Mouse (Mus musculus): ENCODE data around the gene Ptger2.
"Not testable (repeated sequence)": the region's sequence is repeated elsewhere in the genome, so short reads cannot be mapped to it uniquely, and the experiment has no call there.

The Ptger2 gene

DNA sequence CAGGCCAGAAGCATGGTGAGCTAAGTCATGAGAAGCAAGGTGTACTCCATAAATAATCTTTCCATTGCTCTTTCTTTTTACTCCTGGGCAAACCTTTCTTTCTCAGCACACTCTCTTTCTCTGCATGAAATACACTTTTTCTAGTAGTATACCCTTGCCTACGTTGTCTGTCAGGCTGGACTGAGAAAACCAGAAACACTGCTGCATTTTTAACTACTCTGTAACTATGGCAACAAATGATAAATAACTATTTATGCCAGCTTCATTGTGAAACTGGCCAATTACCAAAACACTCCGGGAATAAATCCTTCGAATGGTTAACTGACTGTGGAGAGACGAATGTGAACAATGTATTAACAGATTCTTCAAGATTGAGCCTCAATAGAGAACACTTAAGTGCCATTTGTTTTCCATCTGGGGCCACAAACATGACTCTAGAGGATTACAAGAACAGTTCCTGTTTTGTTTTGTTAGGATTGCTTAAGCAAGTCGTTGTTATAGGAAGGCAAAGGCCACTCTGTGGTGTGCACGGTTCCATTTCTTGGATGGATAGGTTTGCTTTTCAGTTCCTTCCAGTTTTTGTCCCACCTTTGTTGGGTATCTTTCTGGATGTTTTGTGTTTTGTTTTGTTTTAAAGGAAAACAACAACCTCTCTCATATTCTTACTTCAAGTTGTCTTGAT is at the start of gene Ptger2:
Ptger2 (plus strand) TSS at position 522 of the 682 bp plus-strand sequence.
- DNase-seq (ENCODE audit: low spot score): not testable (repeated sequence)

DNA sequence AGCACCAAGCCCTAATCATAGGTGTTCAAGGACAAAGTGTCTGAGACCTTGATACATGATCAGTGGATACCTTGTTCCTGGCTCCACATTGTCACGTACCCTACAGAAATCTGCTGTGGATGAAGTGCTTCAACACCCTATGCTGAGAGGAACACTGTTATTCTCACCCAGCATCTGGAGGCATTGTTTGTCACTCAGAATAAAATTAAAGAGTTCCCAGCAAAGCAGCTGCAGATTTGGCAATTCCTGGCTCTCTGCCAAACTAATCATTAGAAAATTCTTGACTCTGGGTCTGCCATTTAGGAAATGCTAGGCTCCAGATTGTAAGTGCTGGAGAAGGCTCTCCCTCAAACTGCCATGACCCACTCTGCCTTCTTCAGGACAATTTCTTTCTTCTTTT is 27.2 kb upstream of the Ptger2 start:
- DNase-seq (ENCODE audit: low spot score): no peak

DNA sequence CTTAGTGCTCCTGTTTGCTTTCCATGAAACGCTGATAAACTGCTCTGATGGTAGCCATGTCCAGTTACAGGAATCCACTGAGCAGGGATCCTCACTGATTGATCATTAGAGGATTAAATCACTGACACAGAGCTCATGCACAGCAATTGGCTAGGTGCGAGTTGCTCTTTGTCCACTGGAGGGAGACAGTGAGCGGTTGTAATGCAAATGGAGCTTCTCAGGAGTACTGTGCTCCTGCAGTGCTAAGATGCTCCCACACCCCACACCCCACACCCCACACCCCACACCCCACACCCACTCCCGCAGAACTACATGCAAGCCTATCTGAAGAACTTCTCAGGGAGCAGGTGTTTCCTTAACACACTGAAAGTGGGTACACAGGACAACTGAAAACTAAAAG is 10.7 kb upstream of the Ptger2 start:
- peak; percentile 74 for DNase-seq (ENCODE audit: low spot score)

DNA sequence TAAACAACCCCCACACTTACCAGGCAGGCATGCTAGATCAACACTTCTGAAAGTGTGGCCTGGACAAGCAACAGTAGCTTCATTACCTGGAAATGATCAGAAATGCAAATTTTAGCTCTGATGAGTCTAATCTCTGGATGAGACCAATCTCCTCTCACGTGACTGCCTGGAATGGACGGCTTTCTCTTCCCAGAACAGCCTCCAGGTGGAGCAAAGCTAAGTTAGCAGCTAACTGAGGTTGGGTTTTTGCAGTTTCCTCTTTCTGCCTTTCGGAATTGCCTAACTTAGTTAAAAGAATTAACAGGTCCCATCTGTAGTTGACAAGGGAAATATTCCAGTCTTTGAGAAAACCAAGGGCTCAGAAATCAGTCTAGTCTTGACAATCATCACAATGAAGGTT is 8.1 kb upstream of the Ptger2 start:
- peak; percentile 50 for DNase-seq (ENCODE audit: low spot score)

DNA sequence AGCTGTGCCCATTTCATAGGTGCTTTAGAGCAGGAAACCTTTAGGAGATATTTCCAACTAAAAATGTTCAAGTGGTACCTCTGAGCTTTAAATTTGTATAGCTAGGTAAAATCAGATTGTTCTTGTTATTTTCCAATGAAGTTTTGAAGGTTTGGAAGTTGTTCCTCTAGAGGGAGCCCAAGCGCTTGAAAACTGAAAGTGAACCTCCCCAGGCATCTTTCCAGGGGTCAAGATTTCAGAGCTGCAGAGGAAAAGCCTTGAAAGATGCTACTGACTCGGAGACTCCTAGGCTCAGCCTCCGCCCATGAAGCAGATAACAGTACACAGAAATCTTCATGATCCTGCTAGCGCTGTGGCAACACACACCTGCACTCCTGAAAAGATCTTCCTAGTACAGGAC is 6.5 kb upstream of the Ptger2 start:
- DNase-seq (ENCODE audit: low spot score): peak; percentile 67

DNA sequence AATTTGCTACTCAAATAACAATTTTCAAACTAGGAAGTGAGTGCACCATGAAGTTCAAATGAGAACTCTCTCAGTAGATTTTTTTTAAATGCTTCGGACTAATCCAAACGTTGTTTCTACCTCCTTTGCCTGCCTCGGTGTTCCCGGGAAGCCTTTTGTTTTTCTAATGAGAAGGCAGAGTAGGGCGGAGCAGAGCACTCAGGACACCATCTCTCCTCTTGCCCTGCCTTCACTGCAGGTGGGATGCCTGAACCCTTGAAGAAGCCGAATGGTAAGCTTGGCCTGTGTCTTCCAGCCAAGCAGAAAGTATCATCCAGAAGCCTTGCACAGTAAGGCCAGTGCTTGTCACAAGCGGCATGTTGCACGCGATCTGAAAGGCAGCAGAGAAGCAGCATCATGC is 3.9 kb upstream of the Ptger2 start:
- DNase-seq (ENCODE audit: low spot score): no peak

DNA sequence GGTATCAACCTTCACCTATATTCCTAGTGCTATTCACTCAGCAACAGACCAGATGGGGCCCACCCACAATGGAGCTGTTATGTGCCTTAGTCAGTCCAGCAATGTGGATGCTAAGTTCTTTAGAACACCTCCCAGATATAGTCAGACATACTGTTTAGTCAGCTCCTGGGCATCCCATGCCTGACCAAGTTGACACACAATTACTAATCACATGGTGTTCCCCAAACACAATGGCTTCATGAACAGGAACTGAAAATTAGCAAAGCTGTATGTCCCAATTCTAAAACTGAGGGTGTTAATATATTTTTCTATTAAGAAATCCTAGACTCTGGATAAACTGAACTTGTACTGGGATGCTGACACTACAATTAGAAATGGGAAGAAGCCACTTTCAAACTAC is 1.7 kb upstream of the Ptger2 start:
- DNase-seq (ENCODE audit: low spot score): no peak

DNA sequence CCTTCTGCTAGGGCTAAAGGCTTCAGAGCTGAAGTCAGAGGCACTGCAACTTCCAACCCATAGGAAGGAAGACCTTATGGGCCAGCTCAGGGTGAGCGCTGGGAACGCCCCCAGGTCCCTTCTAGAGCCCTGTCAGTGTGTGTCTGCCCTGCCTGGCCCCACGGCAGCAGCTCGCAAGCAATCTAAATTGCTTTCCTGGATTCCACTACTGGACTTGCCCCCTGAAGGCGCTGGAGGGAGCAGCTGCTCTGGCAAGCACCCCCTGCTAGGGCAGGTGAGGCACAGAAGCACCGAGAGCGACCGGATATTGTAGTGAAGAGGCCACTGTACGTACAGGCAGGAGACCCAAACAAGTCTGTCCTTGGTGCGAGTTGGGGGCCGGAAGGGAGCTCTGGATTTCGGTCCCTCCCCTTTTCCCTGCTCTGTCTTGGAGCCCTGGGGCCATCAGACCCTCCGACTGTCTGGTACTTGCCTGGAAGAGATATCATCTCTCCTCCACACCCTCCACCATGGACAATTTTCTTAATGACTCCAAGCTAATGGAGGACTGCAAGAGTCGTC is 541 bp downstream of the Ptger2 start:
- DNase-seq (ENCODE audit: low spot score): peak; percentile 44

DNA sequence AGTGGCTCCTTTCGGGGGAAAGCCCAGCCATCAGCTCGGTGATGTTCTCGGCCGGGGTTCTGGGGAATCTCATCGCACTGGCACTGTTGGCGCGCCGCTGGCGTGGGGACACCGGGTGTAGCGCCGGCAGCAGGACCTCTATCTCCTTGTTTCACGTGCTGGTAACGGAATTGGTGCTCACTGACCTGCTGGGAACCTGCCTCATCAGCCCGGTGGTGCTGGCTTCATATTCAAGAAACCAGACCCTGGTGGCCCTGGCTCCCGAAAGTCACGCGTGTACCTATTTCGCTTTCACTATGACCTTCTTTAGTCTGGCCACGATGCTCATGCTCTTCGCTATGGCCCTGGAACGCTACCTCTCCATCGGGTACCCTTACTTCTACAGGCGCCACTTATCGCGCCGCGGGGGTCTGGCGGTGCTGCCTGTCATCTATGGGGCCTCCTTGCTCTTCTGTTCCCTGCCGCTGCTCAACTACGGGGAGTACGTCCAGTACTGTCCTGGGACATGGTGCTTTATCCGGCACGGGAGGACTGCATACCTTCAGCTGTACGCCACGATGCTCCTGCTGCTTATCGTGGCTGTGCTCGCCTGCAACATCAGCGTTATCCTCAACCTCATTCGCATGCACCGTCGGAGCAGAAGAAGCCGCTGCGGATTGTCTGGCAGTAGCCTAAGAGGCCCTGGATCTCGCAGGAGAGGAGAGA is 1.2 kb downstream of the Ptger2 start:
- DNase-seq (ENCODE audit: low spot score): peak; percentile 43

DNA sequence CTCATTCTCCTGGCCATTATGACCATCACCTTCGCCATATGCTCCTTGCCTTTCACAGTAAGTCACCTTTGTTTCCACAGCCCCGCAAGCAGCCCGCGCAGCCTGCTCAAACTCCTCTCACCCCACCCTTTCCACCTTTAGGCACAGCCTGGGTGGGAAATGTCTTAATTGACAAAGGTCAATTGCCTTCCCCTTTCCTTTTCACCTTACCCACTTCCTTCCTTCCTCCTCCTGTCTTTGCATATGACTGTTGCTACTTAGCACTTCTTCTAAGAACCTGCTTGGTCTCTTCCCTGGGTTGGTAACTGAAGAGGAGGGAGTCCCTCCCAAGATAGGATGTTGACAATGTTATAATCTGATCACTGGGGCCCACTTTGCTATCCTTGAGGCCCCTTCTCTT is 1.8 kb downstream of the Ptger2 start:
- no peak for DNase-seq (ENCODE audit: low spot score)

DNA sequence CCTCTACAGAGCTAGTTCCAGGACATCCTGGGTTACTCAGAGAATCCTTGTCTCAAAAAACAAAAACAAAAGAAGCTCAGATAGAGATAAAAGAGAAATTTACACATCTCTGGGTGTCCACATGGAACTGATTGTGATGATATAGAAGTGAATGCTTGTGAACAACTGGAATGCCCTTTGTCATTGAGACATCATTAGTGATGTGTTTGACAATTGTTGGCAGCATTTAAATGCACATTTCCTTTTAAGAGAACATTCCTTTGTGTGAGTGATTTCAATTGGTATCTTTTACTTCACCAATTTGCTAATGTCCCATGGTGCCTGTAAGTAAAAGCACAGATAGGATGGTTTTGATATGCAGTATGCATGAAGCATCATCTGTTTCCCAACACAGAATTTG is 6.3 kb downstream of the Ptger2 start:
- no peak for DNase-seq (ENCODE audit: low spot score)

DNA sequence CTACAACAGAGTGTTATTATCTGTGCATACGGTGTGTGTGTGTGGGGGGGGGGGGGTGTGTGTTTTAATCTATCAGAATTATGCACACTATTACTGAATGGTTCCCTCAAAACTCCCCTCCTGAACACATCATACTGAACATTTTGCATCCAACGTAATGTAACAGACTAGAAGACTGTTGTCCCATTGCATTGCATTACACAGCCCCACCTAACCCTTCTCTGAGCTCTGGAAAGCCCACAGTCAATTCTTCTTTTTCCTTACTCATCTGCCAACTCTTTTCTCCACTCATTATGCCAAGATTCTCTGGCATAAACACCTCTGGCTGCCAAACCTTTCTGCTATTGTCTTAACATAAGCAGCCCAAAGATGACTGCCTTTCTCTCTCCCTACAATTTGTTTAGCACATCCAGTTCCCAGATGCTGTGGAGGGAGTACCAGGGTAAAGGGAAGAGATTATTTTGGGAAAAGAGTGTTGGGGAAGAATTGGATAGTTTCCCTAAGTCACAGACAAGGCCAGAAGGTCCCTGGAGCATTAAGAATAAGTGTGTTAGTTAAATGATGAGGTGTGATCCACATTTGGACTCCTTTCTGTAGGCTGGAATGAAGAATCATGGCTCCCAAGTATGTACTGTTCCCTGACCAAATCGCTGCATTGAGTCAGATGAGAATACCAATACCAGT is 12.2 kb downstream of the Ptger2 start:
- DNase-seq (ENCODE audit: low spot score): no peak

DNA sequence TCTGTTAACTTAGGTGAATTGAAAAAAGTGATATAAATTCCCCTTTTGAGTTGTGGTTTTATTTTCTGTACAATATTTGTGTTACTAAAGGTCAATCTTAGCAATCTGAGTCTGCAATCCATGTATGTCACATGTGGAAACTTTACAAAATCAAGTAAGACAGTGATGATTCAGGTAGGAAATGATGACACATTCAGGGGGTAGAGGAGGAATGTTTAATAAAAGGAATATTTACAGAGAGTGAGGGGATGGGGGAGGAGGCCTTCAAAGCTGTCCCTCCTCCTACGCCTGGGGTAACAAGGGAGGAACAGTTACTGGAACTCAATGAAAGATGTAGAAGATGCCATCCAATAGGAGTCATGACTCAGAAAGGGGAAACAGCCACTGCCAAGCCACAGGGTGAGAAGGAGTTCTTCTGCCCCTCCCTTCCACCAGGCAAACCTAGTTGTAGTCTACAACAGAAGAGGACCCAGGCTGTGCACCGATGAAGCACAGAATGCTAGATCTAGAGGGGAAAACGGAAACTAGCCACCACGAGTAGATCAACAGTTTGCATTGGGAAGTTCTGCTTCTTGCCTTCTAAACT is 17.8 kb downstream of the Ptger2 start:
- DNase-seq (ENCODE audit: low spot score): no peak

DNA sequence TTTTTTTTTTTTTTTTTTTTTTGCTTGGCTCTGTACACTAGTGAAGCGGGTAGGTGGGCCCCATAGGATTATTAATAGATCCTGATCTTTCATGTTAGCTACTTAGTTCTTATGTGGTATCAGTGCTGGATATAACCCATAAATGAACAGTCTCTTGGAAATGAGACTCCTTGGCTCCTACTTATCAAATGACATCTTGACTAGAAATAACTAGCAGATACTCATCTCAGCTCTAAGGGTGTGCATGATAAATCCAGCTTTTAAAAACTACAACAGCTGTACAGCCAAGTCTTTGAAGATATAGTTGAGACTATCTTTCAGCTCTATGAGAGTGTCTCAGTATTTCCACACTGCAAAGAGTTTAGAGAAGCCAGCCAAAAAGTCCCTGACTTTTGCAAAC is 21.2 kb downstream of the Ptger2 start:
- no peak for DNase-seq (ENCODE audit: low spot score)

DNA sequence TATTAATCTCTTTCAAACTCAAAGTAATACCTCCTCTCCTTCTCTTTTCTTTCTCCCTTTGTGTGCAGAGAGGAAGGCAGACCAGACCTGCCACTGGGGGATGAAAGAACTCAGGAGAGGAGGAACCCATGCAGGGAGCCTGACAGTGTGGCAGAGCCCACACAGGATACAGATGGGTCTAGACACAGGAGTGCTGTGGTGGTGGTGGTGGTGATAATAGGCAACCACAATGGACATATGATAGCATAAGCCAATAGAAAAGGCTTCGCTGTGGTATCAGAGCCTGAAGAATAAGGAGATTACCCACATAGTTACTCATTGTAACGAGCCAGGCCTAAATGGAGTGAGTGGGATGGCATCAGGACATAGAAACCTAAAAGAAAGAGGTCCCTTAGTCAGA is 23.3 kb downstream of the Ptger2 start:
- no peak for DNase-seq (ENCODE audit: low spot score)

DNA sequence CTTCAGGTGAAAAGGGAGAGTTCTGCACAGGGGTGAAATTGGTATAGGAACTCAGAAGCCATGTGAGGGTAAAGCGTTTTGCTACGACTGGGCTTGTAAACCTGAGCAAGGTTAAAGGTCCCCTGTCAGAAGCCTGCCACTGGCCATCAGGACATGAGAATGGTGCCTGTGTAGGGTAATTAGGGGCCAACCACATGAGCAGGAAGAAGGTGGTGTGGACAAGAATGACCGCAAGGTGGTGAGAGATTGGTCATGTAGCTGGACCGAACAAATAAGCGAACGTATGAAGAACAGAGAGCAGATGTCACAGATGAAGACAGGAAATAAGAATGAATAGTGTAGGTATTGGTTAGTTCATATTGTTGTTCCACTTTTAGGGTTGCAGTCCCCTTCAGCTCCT is 23.7 kb downstream of the Ptger2 start:
- DNase-seq (ENCODE audit: low spot score): no peak

DNA sequence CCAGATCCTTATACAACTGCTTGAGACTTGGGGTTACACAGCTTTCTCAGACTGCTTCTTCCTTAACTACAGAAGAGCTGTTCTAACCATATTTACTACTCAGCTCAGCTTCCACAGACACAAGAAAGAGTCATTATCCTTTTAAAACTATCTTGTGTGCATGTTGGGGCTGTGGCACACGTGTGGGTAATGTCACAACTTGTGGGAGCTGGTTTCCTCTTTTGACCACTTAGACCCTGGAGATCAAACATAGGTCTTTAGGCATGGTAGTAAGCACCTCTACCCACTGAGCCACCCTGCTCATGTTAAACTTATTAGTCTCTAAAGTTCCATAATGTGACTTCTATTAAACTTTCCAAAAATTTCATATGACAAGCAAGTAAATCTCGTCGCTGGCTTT is 33.6 kb downstream of the Ptger2 start:
- DNase-seq (ENCODE audit: low spot score): no peak

DNA sequence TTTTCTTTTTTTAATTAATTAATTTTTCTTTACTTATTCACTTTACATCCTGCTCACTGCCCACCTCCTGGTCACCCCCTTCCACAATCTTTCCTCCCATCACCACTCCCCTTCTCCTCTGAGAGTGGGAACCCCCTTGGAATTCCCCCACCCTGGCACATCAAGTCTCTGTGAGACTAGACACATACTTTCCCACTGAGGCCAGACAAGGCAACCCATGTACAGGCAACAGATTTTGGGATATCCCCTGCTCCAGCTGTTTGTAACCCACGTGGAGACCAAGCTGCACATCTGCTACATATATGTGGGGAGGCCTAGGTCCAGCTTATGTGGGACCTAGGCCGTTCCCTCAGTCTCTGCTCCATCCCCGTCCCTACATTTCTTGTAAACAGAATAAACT is 46.3 kb downstream of the Ptger2 start:
- DNase-seq (ENCODE audit: low spot score): no peak

DNA sequence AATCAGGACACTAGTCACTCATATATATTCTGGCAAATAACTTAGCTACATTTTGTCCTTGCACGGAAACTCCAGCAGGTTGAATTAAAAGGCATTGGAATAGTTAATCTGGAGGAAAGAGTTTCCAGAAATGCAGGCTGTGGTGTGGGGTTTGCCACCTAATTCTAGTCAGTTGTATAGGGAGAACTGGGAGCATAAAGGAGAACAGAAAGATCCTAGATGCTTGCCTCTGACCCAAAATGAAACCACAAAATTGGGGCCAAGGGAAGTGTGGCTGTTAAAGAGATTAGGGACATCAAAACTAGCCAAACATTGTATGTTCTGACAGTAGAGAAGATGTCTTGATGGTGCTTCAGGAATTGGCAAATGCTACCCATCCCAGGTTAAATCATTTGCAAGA is 48.6 kb downstream of the Ptger2 start:
- no peak for DNase-seq (ENCODE audit: low spot score)

DNA sequence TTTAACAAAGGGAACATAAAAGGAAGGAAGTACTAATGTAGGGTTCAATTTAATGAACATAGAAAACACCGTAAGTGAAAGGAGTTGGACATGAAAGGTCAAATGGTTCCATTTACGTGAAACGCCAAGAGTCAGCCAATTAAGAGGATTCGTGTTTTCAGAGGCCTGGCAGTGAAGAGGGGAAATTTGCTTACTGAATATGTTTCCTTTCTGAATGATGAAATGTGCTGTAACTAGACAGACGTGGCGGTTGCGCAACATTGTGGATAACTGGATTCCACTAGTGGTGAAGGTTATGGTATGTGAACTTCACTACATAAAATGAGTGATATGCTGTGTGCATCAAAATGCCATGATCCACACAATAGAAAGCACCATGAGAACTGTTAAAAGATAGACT is 50.1 kb downstream of the Ptger2 start:
- no peak for DNase-seq (ENCODE audit: low spot score)

DNA sequence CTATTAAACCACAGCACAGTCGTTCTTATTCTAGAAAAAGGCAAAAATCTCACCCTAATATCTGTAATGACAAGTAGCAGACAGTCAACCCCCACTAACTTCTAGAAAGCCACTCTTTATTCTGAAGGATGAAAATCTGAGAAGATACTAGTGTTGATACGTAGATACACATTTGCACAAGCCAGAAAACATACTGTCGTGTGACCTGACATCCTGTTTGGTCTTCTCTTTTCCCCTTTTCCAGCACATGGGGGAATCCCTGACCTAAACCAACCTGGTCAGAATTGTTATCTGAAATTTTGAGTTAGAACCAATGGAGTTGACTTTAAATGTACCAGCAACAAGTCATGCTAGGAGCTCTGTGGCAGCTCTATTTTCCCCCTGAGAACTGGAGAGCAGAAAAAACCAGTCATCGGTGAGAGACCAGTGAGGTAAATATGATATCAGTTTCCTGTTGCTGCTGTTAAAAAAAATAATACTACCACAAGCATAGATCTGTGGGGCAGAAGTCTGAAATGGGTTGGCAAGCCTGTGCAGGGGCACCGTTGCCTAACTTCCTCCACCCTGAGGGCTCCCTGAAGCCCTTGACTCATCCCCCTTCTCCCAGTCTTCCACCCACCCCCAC is 53.0 kb downstream of the Ptger2 start:
- DNase-seq (ENCODE audit: low spot score): no peak

DNA sequence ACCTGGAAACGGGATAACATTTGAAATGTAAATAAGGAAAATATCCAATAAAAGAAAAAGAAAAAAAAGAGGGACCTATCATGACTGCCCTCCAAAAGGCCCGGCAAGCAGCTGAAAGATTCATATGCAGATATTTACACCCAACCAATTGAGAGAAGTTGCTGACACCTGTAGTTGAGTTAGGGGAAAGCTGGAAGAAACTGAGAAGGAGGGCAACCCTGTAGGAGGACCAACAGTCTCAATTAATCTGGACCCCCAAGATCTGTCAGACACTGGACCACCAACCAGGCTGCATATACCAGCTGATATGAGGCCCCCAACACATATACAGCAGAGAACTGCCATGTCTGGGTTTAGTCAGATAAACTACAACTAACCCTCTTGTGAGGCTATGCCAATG is 60.1 kb downstream of the Ptger2 start:
- DNase-seq (ENCODE audit: low spot score): no peak
